Mouse (Mus musculus): ENCODE measurements at regions not wholly inside any gene's neighbourhood (a gene's known extent, or its start where the extent isn't known, plus 50 kb on each side); places are given as distances from the start of the nearest gene placed in this dataset.

GRCm38 (mm10) chr4:125313892-125314291 is 176.6 kb upstream of the Grik3 start:
- TF ChIP-seq POLR2A (IDR thresholded peaks at IDR 0.05; ENCODE audit: insufficient read depth, low read depth, low read length) (no peak), CTCF (IDR thresholded peaks at IDR 0.05; ENCODE audit: insufficient read depth, low read depth, low read length) (no peak)
